Mouse (Mus musculus): ENCODE measurements at regions not wholly inside any gene's neighbourhood (a gene's known extent, or its start where the extent isn't known, plus 50 kb on each side); places are given as distances from the start of the nearest gene placed in this dataset.
A peak's percentile ranks its signal among the peaks of the same experiment; 100 is the strongest.

DNA sequence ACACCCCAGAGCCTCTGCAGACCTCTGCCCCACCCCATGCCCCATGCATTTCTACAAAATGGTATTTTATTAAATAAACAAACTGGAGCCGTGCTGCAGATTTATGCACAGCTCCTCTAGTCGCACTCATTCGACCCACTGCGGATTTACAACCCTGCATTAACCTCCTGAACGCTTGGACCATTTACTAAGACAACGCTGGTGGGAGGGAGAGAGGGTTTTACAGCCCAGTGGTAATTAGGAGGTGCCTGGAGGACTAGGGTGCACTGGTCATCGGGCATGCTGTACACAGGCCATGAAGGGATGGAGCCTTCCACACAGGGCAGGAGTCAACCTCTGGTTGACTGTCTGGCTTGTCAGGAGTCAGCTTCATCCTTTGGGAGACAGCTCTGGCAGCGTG lies 215.2 kb downstream of the Cryba4 start:
- DNase-seq, result no peak

DNA sequence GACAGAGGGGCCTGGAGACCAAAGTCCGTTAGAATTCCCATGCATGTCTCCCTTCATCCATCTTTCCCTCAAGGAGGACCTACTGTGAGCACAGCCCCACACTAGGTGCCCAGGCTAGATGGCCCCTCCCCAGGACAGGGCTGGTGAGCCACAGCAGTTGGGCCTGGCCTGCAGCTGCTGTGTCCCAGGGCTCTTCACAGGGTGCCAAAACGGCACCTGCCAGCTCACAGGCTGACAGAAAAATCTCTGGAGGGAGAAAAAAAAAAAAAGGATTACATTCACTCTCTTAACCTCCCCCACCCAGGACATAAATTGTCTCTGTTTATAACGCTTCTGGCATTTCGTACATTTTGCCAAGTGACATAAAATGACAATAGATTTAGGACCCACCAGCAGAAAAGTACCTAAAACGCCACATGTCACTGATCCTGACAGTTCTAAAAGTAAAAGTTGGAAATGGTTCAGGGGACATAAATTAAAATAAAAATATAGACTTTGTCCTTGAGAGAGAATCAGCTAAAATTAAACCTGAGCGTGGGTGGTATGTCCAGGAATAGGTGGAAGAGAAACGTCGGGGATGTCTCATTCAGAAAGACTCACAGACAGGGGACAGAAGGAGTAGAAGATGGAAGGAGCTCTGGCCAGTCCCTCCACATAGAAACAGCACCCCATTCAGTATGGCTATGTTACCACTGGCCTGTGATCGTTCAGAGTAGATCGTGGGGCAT lies 212.5 kb downstream of the Cryba4 start:
- DNase-seq, result no peak

DNA sequence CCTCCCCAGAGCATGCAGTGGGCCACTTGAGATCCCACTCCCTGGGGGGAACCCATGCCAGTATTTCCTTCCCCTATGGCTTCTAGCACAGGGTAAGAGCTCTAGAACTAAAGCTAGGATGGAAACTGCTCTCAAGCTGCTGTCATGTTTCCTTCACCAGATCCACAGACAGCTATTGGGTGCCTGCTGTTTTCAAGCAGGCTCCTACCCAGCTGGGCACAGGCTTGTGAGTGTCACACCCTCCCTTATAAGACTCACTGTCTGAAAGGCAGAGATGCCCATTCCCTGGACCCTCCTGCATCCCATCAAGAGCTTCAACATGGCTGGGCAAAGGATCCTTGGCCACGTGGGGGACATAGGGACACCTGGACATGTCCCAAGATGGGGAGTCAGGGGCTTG lies 211.6 kb downstream of the Cryba4 start:
- DNase-seq, result no peak

DNA sequence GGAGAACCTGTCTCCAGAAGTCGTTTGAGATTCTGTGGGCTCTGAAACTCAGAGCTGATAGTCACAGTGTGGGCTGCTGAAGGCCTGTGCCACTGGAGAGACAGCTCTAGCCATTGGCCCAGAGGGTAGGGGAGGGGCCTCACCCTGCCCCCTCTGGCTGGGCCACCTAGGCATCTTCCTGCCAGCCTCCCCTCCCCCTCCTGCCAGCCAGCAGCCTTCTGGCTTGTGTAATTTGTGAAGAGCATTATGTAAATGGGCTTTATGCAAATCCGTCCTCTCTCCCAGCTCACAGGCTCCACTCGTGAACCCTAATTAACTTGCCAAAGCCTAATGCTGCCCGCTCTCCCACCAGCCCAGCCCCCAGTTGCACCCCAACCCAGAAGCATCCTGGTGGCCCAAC lies 211.0 kb downstream of the Cryba4 start:
- no peak for DNase-seq

DNA sequence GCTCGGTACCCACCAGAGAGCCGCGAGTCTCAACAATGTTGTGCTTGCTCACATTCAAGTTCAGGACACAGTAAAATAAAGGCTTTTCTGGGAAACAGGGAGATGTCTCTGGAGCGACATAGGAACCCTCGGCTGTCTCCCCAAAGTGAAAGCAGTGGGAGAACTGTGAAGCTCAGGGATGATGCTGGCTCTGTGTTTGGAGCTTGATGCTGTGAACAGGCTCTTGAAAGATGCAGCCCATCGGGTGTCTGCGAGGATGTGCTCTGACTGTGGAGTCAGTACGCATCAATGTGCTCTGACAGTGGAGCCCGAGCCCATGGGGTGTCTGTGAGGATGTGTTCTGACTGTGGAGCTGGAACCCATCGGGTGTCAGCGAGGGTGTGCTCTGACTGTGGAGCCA lies 210.1 kb downstream of the Cryba4 start:
- DNase-seq, result no peak

DNA sequence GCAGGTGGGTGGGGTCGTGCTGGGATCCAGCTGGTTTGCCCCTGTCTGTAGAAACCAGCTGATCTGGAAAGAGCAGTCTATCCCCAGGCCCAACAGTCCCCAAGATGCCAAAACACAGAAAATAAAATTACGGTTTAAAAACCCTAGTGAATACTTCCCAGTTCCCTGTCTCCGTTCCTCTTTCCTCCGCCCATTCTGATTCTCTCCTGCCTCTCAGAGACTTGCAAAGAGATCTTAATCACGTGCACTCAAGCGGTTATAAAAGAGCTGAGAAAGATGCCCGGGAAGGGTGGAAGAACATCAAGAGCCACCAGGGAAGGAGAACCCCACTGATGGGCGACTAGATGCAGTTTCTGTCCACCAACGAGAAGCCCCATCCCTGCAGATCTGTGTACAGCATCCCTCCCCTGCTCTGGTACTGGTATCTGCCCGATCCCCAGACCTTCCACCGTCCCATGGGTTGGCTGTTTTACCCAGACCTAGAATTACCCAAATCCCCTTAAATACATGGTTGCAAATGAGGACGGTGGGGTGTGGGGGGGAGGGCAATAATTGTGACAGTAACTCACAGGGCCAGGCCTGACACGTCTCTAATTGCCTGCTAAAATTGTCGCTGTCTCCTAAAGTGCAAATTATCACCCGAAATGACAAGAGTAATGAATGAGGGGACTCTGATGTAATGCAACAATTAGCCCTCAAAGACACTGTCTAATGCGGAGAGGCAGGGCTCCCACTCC lies 202.1 kb downstream of the Cryba4 start:
- DNase-seq, result no peak

DNA sequence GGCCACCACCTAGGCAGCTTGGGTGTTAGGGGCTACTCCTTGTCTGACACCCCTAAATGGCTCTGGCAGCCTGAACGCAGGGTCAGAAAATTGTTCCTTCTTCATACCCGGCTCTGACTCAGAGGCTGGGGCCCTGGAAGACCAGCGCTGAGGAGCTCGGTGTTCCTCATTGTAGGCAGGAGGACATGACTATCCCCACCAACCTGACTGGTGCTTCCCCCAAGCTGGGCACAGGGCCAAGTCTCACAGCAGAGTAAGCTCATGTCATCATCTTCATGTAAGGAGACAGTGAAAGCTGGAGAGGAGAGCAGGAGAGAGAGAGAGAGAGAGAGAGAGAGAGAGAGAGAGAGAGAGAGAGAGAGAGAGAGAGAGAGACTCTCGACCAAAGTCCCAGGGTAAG lies 201.4 kb downstream of the Cryba4 start:
- DNase-seq, result no peak

DNA sequence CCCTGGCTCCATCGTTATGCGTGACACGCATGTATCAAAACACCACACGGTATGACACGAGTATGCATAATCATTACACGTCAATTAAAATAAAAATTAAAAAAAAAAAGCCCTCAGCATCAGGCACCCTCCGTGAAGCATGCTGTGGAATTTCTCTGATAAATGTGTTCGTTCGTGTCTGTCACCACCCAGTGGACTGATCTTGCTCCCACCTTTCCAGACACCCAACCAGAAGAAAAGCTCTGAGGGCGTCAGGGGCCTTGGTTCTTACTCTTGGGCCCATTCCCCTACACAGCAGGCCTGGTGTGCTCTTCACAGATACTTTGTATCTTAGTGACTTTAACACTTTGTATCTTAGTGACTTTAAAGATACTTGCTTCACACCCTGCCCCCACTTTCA lies 200.5 kb downstream of the Cryba4 start:
- no peak for DNase-seq

DNA sequence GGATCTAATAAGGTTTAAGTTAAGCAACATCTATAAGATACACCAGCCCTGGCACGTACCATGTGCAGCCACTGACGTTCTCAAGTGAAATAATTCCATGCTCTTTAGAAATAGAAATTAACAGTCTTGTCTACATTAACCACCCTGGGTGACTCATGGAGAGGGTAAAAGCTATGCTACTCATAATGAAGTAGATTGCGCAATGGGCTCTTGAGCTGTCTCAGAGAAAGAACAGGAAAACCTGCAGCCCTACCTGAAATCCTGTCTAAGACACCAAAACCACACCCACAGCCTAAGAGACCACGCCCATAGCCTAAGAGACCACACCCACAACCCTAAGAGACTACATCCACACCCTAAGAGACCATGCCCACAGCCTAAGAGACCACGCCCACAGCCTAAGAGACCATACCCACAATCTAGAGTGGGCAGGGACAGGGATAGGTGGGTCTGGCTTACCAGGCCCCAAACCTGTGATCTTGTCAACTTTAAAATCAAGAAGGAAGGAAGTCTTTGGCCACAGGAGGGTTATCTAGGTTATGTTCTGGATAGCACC lies 198.6 kb downstream of the Cryba4 start:
- no peak for DNase-seq

DNA sequence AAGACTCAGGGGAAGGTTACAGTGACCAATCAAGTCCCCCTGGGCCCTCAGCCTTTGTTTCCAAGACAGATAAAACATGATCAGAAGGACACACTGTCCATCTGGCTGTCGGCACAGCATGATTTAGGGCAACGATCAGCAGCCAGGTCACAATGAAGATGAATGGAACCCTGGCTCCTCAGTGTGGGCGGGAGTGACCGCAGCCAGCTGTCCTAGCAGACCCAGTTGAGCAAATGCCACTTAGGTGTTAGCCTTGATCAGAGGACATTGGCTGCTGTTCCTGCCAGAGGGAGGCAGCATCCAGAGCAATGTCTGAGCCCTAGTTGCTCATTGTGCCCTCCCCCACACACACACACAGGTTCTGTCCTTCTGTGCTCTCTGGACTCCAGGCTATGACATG lies 197.3 kb downstream of the Cryba4 start:
- DNase-seq, result no peak

DNA sequence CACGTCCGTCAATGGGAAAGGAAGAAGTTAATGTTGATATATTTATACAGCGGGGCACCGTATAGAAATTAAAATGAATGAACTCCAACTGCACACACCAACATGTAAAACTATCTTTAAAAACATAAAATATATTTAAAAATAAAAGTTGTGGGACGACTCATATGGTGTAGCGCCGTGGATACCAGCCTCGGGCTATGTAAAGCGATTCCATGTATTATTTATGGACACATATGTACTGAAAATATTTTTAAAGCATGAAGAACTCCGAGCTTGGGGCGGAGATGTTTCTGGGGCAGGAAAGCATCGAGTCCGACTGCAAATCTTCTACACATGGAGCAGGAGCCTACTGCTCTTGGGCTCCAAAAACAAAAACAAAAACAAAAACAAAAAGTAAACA lies 182.4 kb downstream of the Cryba4 start:
- no peak for DNase-seq

DNA sequence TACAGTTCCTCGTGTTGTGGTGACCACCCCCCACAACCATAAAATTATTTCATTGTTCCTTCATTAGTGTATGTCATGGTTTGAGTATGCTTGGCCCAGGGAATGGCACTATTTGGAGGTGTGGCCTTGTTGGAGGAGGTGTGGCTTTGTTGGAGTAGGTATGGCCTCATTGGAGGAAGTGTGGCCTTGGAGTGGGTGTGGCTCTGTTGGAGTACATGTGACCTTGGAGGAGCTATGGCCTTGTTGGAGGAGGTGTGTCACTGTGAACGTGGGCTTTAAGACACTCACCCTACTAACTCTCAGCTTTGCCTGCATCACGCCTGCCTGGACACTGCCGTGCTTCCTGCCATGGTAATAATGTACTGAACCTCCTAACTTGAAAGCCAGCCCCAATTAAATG lies 179.9 kb downstream of the Cryba4 start:
- no peak for DNase-seq

DNA sequence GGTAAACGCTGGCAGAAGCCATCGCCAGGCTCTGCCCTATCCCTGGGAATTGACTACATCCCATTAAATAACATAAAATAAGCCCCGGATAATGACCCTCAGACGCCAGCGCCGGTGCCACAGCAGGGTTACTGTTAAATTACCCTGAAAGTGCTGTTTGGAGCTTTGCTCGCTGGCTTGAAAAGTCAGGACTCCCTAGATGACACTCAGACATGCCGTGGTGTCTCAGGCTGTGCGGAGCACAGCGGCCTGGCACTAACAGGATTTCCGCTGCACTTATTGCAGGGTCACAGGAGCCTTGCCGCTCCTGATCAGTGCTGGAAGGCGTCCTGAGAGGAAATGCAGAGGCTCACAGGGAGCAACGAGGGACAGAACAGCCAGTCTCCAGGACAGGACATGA lies 175.2 kb downstream of the Cryba4 start:
- DNase-seq, result no peak

DNA sequence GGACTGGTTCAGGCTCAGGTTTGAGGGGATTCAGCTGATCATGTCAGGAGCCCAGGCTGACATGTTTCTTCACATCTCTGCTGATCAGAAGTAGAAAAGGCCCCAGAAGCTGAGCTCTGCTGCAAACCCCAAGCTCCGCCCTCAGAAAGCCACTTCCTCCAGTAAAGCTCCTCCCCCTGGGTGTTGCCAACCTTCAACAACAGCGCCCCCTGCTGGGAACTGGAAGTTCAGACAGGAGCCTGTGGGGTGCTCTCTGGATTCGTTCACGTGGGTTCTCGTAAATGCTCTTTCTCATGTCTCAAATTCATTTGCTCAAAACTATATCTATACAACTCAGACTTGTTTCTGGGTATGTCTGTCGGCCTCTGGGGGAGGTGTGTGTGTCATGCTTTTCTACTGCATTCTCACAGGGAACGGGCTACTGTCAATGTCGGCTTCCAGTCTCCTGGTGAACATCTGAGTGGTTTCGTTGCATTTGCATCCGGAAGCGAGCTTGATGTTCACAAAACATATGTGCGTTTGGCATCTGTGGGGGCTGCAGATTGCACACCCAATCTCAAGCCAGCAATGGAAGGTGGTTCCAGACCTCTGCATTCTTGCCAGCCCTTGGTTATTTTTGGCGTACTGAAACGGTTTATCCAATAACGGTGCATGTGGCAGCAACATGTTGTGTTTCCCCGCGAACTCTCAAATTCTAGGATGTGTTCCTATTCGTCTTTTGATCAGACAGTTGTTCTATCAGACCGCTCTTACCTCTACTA lies 174.3 kb downstream of the Cryba4 start:
- DNase-seq, result no peak

DNA sequence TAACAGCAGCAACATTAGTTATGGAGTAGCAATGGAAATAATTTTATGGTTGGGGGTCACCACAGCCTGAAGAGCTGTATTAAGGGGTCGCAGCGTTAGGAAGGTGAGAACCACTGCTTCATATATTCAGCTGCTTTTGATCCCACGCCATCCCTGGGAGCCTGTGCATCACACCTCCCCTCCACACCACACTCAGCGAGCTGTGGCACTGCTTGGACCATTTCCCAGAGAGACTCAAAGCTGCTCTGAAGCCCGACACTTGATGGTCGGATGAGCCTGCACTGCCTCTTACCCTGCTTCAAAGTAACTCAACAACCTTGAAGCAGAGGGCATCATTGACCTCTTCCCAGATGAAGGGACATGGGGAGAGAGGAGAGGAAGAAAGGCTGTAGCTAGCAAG lies 171.3 kb downstream of the Cryba4 start:
- DNase-seq, result no peak

DNA sequence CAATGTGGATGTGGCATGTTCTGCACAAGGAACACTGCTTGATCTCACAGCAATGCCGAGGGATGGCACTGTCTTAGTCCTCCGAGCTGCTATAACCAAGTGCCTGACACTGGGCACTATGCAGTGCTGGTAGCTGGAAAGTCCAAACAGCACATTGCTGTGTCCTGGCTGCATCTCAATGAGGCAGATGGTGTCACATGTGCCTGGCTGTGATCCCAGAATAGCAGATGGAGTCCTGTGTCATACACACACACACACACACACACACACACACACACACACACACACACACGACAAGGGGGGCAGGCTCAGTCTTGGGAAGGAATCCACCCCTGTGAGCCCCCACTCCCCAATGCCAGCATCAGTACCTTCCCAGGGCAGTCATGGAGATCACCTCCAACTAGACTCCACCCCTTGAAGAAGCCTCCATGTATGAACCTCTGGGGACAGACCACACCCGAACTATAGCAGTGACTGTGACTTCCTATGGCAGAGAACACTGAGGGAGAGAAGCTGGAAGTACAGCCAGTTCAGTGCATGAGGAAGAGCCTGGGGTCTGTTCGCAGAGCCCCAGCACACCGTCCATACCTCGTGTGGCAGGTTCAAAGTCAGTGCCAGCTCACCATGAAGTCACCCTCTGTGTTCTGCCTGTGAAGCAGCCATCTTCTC lies 160.3 kb downstream of the Cryba4 start:
- DNase-seq, result peak; percentile 7

DNA sequence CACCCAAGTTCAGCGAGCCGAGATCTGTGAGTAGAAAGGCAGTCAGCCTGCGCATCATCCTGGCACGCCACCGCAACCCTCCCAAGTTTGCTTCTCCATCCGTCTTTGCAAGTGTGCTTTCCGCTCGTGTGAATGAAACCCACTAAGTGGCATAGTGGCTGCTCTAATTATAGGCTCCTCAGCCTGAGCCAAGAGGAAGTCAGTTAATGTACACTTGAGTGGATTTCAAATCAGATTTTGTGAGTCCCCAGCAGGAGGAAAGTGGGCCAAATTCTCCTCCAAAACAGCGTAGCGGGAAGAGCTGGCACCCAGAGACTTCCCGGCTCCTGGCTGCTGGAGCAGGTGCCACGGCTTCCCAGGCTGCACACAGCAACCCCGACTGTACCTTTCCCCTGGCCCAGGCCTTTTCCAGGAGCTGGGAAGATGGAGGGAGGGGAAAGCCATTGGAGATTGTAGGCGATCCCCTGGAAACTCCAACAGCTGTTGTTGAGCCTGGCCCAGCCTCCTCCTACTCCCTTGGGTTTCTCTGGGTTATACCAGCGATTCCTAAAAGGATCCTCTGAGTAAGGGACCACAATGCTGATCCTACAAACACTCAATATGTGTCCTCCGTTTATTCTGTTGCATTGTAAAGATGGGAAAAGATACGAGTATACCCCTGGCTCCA lies 158.3 kb downstream of the Cryba4 start:
- DNase-seq, result no peak

DNA sequence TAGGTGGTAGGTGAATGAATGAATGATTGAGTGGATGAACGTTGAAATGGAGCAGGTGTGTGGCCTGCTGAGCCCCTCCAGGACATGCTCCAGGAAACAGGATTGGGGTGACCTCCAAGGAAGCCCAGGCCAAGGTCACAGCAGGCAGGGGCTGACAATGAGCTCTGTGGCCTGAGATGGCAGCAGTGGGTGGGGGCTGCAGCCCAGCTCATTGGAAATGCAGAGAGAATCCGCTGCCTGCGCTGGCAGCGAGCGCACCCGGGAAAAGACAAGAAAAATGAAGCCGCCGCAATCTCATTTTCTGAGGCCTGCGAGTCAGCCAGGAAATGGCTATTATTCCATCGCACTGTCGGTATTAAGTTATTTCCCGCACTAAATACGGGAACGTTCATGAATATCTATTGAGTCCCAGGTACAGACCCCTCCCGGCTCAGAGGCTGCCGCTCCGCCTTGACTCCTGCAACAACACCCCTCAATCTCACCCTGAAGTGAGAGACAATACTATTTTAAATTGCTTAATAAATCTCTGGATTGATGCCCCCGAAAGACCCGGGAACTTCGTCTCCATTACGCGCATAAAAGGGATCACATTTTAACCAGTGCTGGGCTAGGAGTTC lies 153.7 kb downstream of the Cryba4 start:
- DNase-seq, result no peak

DNA sequence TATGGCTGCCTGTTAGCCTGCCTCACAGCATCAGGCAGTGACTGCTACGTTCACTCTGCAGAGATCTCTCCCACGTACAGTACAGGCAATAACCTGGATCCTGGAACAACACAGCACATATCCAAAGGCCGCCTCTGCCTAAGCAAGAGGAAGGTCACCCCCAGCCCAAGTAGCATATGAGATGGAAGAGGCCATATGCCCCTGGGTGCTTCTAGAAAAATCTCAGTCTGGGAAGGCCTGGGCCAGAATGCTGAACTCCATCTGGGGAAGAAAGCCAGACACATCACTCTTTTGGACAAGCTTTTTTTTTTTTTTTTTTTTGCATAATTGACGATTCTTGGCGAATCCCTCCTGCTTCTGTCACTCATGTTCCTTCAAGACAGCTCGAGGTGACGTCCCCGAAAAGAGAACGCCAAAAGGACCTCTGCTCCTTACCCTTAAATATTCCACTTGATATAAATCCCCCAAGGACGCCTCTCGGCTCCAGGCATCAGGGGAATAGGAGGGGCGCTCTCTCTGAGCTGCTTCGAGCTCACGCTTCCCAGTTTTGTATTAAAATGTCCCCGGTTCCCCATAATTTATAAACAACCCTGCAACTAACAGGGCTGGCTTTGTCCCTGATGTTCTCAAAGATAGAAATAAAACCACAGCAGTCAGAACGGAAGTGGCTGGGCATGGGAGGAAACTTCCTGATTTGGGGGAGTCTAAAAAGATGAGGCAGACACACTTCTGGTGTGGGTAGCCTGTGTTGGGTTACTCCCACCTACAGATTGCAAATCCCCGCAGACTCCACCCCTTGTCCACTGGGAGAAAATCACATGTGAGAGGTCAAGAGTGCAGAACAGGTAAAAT lies 150.4 kb downstream of the Cryba4 start:
- no peak for DNase-seq

DNA sequence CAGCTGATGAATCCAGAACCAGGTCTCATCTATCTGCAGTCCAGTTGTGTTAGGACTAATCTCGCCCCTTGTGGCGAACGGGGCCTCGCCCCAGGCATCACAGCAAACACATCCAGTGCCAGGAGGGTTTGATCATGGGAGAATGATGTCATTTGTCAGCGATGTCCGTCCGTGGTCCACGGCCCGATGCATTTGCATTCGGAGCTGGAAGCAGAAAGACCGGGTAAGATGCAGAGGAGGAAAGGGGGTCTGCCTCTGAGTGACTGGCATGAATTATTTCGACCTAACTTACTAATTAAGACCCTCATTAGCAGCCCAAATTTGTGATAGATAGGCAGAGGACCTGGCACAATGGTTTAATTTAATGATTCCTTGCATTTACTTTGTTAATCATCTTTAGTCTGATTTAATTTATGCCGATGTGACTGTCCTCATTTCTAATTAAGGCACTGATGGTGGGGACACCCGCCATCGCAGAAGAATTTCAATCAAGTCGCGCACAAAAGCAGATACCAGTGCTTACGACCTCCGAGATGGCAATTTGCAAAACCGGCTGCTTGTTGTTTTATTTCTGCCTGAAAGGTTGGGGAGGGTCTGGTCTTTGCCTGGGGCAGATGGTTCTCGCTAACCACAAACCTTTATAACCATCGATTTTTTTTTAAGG lies 141.9 kb downstream of the Cryba4 start:
- no peak for DNase-seq

DNA sequence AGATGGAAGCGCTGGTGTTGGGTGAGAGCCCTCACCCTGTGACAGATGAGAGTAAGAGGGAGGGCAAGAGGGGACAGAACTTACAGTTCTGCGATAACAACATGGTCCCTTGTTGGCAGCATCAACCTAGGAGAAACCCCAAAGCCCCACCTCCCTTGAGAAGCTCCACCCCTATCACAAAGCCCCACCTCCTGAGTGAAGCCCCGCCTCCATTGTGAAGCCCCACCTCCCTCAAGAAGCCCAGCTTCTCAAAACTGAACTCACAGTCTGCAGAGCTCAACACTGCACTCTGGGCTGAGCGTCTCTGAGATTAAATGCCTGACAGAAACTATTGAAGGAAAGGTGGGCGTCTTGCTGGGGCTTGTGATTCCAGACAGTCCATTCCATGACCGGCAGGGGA lies 131.6 kb downstream of the Cryba4 start:
- DNase-seq, result no peak

Data from kidney, adult 11 months (tissue).